Mouse (Mus musculus) forebrain, embryonic 11.5 days (tissue): ENCODE measurements around the gene Smim24. TPM values are rescaled to one million over a fixed set of nuclear protein-coding genes. Genes with fewer than 3 reads are reported as not detected.
A peak's percentile ranks its signal among the peaks of the same experiment; 100 is the strongest.

ENCODE experiments used
- ATAC-seq: fragments of 200-750 bp; cut with Nextera tagmentation; replicated peaks from 2 replicates; pipeline ENCODE4 v1.8.0; 2017; ENCODE audit warnings: moderate TSS enrichment; ENCODE audit not compliant: low FRiP score
- DNase-seq: peaks from one replicate; pipeline ENCODE4 v3.0.0-alpha.2; 2017; ENCODE audit warnings: low spot score
- H3K27ac ChIP-seq: fragments of 300-500 bp; sonication (generic); 2 replicates; pipeline ENCODE4 v1.5.1; 2014; ENCODE audit warnings: low read depth, low read length
- H3K27me3 ChIP-seq: fragments of 300-500 bp; sonication (generic); 2 replicates; pipeline ENCODE4 v1.6.1; 2014; ENCODE audit warnings: mild to moderate bottlenecking, low read length, mixed read lengths; ENCODE audit not compliant: control insufficient read depth, insufficient read depth
- H3K36me3 ChIP-seq: fragments of 300-500 bp; sonication (generic); 2 replicates; pipeline ENCODE4 v1.6.1; 2014; ENCODE audit warnings: mild to moderate bottlenecking, low read length, moderate library complexity, mixed read lengths; ENCODE audit not compliant: control insufficient read depth, insufficient read depth
- H3K4me1 ChIP-seq: fragments of 300-500 bp; sonication (generic); replicated peaks from 2 replicates; pipeline ENCODE4 v1.6.1; 2014; ENCODE audit warnings: low read length, mixed read lengths; ENCODE audit not compliant: control insufficient read depth, insufficient read depth
- H3K4me2 ChIP-seq: fragments of 300-500 bp; sonication (generic); 2 replicates; pipeline ENCODE4 v1.6.1; 2014; ENCODE audit warnings: low read depth, mild to moderate bottlenecking, low read length, moderate library complexity, mixed read lengths; ENCODE audit not compliant: severe bottlenecking
- H3K4me3 ChIP-seq: fragments of 300-500 bp; sonication (generic); 2 replicates; pipeline ENCODE4 v1.5.1; 2014; ENCODE audit warnings: low read depth, low read length
- H3K9ac ChIP-seq: fragments of 300-500 bp; sonication (generic); 2 replicates; pipeline ENCODE4 v1.6.1; 2014; ENCODE audit warnings: low read length
- H3K9me3 ChIP-seq: fragments of 300-500 bp; sonication (generic); 2 replicates; pipeline ENCODE4 v1.6.1; 2016; ENCODE audit warnings: low read length, mixed read lengths; ENCODE audit not compliant: control insufficient read depth
- WGBS: fragments of 180-500 bp; shearing (Covaris S2); extraction: QIAGEN DNeasy Blood & Tissue Kit; methylation state at CpG from one replicate; pipeline ENCODE4 v1.1.7; 2014; 5-methylcytosine and 5-hydroxymethylcytosine counted together
- polyA plus RNA-seq: library from polyadenylated mRNA; unstranded; fragments of >200 nt; fragmentation: Nextera tagmentation; extraction: Ambion mirVana; gene quantifications from 2 replicates; pipeline ENCODE4 v1.2.1, GENCODE M21; 2014

Gene Smim24
- polyA plus RNA-seq, 1 experiment from 2014 or later = 2.8 TPM

DNA sequence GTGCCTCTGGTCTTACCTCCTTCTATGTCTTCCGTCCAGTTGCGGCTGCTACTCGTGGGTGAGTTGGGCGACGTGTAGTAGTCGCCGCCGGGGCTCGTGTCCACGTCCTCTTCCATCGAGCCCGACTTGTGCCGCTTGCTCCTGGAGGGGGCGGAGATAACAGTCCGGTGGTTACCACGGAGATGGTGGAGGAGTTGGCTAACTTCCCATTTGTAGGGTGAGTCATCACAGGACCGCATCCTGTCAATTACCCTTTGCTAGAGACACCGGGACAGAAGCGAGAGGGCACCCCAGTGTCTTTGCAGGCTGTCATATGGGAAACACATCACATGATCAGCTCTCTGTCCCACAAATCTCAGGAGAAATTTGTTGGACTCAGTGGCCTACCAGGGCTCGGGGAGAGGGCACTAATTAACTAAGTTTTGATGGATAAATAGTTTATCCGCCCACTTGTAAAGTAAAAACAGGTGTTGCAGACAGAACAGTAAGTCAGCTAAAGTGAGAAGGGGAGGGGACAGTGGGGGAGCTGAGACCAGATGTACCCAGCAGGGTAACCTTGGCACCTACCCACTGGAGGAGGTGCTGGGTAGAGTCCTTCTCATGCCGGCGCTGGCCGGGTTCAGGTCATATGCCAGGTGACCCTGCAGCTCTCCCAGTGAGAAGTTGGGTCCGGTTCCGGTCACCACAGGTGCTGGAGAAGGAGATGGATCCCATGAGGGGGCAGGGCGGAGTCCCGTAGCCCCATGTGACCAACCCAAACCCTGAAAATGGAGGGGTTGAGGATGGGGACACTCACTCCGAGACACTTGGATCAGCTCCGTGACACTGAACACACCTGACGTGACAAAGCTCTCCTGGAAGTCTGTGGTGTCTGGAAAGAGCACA, 14.9 kb downstream of the Smim24 start:
- peaks cover 19% of the 10 kb centered on the region for H3K4me1 ChIP-seq
- peaks cover 35% of the 10 kb centered on the region for H3K27me3 ChIP-seq

DNA sequence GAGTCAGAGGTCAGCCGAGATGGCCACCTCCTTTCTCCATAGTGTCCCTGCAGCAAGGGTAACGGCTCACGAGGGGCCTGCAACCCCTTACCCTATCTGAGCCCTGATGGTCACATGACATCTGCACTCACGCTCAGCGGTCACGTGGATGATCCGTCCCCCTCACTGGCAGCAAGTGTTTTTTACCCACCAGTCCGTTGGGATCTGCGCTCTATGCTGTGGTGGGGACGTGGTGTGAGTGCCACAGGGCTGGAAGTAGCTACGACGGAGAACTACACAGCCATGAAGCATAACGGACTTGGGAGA, 15.5 kb downstream of the Smim24 start:
- H3K4me1 ChIP-seq = peaks cover 16% of the 10 kb centered on the region
- 43% methylated on average over 13 of the region's 13 CpGs for WGBS
- no peak overlapping the region for H3K4me2 ChIP-seq
- H3K27me3 ChIP-seq = peaks cover 35% of the 10 kb centered on the region
- no peak overlapping the region for H3K9ac ChIP-seq
- H3K27ac ChIP-seq = no peak overlapping the region
- ATAC-seq (no peak), DNase-seq (no peak)
- H3K4me3 ChIP-seq = no peak overlapping the region
- H3K36me3 ChIP-seq = no peaks in the 10 kb centered on the region; the same call in 1 of the 2 replicates
- H3K9me3 ChIP-seq = no peaks in the 10 kb centered on the region

More for the DNA sequence above, 14.9 kb downstream of the Smim24 start:
- DNase-seq (no peak), ATAC-seq (no peak)
- Histone ChIP-seq H3K4me2 (peak overlapping the region; percentile 27; the same call in 1 of the 2 replicates), H3K9me3 (no peaks in the 10 kb centered on the region), H3K36me3 (no peaks in the 10 kb centered on the region; the same call in 1 of the 2 replicates), H3K4me3 (peak overlapping the region; percentile 11; the same call in 1 of the 2 replicates), H3K9ac (peak overlapping the region; percentile 35; the same call in 1 of the 2 replicates), H3K27ac (no peak overlapping the region)
- WGBS = 21% methylated on average over 31 of the region's 31 CpGs

DNA sequence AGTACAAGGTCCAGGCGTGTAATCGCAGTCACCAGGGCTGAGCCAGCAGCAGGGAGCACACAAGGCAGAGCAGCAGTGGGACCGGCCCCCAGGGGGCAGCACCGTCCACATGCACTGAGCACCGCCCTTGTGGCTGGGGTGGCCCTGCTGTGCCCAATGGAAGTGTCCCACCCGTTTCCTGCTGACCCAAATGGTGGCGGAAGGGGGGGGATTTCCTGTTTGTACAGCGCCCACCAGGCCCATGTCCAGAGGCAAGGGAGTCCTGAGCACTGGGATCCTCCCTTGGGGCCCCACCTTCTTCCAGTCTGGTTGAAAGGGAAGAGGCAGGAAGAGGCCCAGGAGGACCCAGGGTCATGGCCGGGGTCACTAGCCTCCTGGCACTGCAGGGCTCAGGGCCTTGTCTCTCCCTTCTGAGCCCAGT, 16.0 kb downstream of the Smim24 start:
- Histone ChIP-seq H3K9ac (no peak overlapping the region), H3K27ac (no peak overlapping the region), H3K36me3 (no peaks in the 10 kb centered on the region; the same call in 1 of the 2 replicates)

DNA sequence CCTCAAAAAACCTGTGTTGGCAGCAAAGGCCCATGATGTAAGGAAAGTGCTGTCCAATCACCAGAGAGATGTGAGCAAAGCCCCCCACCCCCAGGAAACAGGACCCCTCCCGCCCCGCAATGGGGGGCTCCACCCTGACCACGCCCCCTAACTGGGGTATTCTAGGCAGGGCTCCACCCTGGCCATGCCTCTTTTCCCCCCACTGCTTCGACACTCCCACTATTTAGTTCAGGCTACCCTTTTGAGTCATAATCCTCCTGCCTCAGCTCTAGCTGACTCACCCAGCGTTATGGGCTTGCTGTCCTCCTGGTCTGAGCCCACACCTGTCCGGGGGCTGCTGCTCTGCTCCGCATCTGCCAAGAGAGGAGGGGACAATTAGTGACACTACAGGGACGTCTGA, 16.5 kb downstream of the Smim24 start:
- H3K9ac ChIP-seq = peak overlapping the region; percentile 8; the same call in 1 of the 2 replicates
- no peak overlapping the region for H3K27ac ChIP-seq
- DNase-seq = no peak
- no peak overlapping the region for H3K4me3 ChIP-seq
- 16% methylated on average over 8 of the region's 8 CpGs for WGBS
- no peak for ATAC-seq
- H3K27me3 ChIP-seq = peaks cover 32% of the 10 kb centered on the region
- H3K36me3 ChIP-seq = no peaks in the 10 kb centered on the region; the same call in 1 of the 2 replicates
- H3K4me1 ChIP-seq = peaks cover 23% of the 10 kb centered on the region
- H3K9me3 ChIP-seq = no peaks in the 10 kb centered on the region
- no peak overlapping the region for H3K4me2 ChIP-seq

More for the DNA sequence above, 16.0 kb downstream of the Smim24 start:
- peaks cover 19% of the 10 kb centered on the region for H3K4me1 ChIP-seq
- H3K9me3 ChIP-seq = no peaks in the 10 kb centered on the region
- peak; percentile 42 for ATAC-seq
- DNase-seq = peak; percentile 88
- H3K27me3 ChIP-seq = peaks cover 35% of the 10 kb centered on the region
- H3K4me3 ChIP-seq = no peak overlapping the region
- no peak overlapping the region for H3K4me2 ChIP-seq
- 19% methylated on average over 9 of the region's 9 CpGs for WGBS

DNA sequence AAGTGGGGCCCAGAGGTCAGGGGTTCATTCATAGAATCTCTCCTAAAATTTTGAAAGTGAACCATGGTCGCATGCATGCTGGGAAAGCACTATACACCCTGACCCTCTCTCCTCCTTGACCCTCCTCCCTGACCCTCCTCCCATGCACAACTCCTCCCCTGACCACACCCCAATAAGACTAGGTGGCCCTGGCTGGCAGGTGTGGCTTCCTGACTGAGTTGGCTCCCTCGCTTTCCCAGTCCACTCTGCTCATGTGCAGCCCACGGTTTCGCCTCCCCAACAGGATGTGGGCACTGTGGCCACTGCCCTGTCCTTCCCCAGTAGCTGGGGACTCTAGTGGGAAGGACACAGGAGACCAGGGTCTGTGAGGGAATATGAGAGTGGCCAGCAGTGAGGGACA, 17.5 kb downstream of the Smim24 start:
- H3K9ac ChIP-seq = no peak overlapping the region
- H3K27ac ChIP-seq = no peak overlapping the region
- 75% methylated on average over 4 of the region's 4 CpGs for WGBS
- H3K9me3 ChIP-seq = no peaks in the 10 kb centered on the region
- peaks cover 25% of the 10 kb centered on the region for H3K27me3 ChIP-seq
- no peak for ATAC-seq
- peaks cover 31% of the 10 kb centered on the region for H3K4me1 ChIP-seq
- no peak overlapping the region for H3K4me3 ChIP-seq
- no peaks in the 10 kb centered on the region; the same call in 1 of the 2 replicates for H3K36me3 ChIP-seq
- no peak overlapping the region for H3K4me2 ChIP-seq
- no peak for DNase-seq

DNA sequence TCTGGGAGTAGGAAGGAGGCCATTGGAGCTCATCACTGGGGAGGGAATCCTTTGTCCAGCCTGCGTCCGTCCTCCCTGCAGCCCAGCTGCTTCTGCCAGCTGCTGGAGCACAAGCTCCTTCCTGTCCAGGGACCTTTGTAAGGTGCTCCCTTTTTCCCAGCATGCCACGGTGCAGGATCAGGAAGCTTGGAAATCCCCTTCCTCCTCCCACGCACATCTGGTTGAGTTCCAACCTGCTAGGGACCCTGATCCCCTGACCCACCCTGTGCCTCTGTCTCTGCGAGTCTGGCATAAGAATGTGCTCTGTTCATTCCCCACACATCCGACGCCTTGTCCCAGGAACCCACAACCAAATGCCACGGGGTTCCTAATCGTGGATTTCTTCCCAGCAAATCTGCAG, 18.1 kb downstream of the Smim24 start:
- Histone ChIP-seq H3K36me3 (no peaks in the 10 kb centered on the region), H3K4me1 (peaks cover 31% of the 10 kb centered on the region), H3K4me3 (no peak overlapping the region), H3K27ac (no peak overlapping the region), H3K4me2 (no peak overlapping the region), H3K27me3 (peaks cover 25% of the 10 kb centered on the region), H3K9me3 (no peaks in the 10 kb centered on the region), H3K9ac (no peak overlapping the region)
- WGBS = 83% methylated on average over 9 of the region's 9 CpGs
- no peak for DNase-seq
- no peak for ATAC-seq

DNA sequence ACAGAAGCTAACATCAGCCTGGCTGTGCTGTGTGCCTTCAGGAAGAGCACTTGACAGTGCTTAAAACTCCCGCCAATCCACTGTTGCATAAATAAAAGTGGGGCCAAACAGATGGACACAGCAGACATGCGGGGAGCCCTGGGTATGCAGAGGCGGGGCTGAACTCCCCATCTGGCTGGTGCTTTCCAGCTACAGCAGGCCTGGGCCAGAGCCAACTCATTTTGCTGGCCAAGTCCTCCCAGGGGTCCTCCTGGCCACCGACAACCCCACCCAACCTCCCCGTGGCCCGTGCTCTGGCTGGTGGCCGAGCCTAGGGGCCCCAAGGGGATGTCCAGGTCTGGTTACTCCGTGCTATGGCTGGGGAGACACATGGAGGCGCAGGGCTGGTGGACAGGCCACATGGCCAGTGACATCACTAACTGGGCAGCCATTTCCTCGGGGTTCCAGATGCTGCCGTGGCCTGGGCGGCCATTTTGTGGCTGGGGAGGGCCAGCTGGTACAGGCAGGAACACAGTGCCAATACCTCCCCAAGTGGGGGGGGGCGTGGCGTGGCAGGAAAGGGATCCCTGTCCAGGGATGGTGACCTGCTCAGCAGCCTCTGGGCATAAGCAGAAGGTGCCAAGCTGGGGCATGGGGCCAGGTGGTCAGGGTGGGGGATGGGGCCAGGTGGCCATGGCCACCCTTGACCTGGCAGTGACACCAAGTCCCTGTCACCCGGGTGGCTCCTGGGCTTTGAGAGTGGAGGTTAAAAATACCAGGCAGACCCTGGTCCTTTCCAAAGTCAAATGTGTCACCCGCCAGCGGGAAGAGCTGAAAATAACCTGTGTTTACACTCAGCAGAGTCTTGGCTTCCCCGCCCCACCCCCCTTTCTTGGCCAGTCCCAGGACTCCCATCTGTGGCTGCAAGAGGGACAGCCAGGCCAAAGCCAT, 18.9 kb downstream of the Smim24 start:
- DNase-seq = no peak
- Histone ChIP-seq H3K4me2 (no peak overlapping the region), H3K27me3 (peaks cover 19% of the 10 kb centered on the region), H3K9ac (no peak overlapping the region; the same call in 1 of the 2 replicates), H3K27ac (peak overlapping the region; percentile 6; the same call in 1 of the 2 replicates), H3K4me3 (no peak overlapping the region), H3K36me3 (no peaks in the 10 kb centered on the region), H3K9me3 (no peaks in the 10 kb centered on the region), H3K4me1 (peaks cover 35% of the 10 kb centered on the region)
- 81% methylated on average over 18 of the region's 18 CpGs for WGBS
- ATAC-seq = no peak

DNA sequence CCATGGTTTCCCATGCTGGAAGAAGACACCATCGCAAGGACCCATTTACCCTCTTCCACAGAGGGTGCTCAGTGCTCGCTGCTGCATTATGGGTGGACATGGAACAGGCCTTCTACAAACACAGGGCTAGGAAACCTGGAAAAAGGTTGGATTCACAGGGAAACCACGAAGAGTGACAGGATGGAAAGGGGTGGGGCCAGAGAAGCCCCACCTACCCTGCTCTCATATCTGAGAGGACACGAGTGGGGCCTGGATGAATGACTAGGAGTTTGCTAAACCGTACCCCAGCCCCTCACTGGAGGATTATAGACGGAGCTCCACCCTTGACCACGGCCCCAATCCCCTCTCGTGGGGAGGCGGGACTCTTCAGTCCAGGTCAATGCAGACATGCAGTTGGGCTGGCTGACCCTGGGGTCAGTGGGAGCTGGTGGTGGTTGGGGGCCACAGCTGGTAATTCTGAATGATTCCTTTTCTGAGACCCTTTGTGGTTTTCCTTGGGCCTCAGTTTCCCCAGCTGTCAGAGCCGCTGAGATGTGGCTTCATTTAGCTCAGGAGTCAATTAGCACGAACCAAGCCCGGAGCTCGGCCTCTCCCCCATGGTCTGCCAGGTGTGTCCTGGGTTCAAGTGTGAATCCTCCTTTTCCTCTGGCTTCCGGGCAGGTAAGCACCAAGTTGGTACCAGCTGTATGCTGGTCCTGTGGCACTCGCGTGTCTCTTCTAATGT, 19.9 kb downstream of the Smim24 start:
- no peak overlapping the region for H3K4me2 ChIP-seq
- H3K9me3 ChIP-seq = no peaks in the 10 kb centered on the region
- no peak overlapping the region for H3K27ac ChIP-seq
- no peaks in the 10 kb centered on the region for H3K36me3 ChIP-seq
- ATAC-seq (no peak), DNase-seq (no peak)
- peaks cover 9% of the 10 kb centered on the region for H3K27me3 ChIP-seq
- 80% methylated on average over 16 of the region's 16 CpGs for WGBS
- H3K9ac ChIP-seq = no peak overlapping the region
- H3K4me3 ChIP-seq = no peak overlapping the region
- peaks cover 42% of the 10 kb centered on the region for H3K4me1 ChIP-seq
